Mouse (Mus musculus) frontal cortex, postnatal 14 days (tissue): ENCODE results near the gene Ms4a7.
"Not testable (repeated sequence)": the region's sequence is repeated elsewhere in the genome, so short reads cannot be mapped to it uniquely, and the experiment has no call there.

Experiments used
- DNase-seq, 2 experiments: peaks; one replicate each; pipeline ENCODE4 v3.0.0; 2022; ENCODE audit warnings: low spot score in 2 of 2

Ms4a7 gene

DNA sequence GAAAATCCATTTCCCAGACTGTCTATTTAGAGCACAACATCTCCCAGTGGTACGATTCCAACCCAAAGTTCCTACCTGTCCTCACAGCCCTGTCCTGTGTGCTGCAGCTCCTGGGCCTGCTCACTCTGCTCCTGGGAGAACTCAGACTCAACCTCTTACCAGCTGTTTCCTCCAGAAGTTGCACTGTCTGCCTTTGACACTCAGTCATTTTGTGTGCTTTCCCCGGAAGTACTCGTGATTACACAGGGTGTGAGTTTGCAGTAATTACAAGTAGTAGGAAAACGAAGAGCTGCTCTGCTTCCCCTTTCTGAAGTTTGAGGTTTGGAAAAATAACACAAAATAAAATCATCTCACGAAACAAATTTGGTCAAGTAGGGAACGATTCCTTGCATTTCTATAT, at the start of gene Ms4a7:
Gene Ms4a7 (minus strand): TSS at position 215 of the 400 bp plus-strand sequence.
- no peak for DNase-seq

DNA sequence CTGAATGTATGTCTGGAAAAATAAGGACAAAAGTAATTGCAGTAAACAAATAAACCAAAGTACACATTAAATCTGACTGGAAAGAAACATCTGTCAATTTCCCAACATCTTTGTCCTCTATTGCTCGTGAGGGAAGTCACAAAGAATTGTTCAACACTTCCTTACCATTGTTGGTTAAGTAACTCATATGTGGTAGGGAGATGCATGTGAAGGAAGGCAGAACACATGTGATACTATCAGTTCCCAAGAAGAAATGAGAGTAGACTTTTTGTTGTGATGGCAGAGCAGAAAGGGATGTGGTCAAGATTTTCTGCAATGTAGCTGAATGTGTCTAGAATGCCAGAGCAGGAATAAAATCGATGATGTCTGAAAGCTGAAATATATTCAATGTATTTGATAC, 40.5 kb upstream of the Ms4a7 start:
- no peak for DNase-seq

DNA sequence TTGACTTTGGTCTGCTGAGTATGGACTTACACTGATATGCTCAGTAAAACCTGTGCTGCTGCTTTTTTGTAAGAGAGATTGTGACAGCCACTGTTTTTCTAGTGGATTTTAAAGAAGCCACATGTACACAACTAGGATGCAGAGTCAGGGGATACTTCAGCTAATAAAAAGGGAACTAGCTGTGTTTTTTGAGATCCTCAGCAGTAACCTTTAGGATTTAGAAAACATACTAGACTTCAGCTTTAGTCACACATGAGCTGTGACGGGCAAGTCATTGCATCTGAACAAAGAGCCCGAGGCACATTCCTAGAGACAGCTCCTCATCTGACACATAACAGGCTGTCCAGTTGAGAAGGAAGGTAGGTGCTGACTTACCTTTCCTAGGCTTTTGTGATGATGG, 39.3 kb upstream of the Ms4a7 start, which contains the start of gene Ms4a4a:
Gene Ms4a4a (plus strand): TSS at position 251 of the 400 bp plus-strand sequence.
- no peak for DNase-seq

DNA sequence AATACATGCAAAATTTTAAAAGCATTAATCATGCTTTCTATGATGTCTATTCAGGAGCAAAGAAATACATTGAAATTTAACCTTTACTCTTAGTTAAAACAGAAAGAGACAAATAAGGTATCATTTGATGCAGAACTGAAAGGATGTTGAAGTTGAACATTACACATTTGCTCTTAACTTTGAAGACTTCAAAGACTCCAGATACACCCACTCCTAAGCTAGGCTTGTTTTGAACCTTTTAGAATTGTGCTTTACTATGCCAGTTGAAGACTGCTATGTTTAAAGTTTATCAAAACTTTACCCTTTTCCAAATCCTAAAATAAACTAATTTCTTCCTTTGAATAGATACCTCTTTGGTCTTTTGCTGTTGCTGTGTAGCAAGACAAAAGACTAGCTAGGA, 35.2 kb upstream of the Ms4a7 start:
- DNase-seq = no peak

DNA sequence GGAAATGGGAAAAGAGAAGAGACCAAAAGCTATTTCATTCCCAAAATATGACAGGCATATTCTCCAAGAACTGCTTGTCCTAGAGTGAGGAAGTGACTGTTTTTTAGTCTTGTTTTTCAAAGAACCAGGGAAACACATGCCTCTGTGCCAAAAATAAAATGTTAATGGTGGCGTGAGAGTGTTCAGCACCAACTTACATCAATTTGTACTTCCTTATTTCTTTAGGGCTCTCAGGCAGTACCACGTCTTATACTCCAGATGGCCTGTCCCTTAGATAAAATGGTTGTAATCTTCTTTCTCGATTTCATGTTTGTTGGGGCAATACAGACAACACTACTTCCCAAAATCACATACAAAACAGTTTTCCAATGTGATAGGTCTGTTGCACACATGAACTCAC, 32.4 kb upstream of the Ms4a7 start:
- no peak for DNase-seq

DNA sequence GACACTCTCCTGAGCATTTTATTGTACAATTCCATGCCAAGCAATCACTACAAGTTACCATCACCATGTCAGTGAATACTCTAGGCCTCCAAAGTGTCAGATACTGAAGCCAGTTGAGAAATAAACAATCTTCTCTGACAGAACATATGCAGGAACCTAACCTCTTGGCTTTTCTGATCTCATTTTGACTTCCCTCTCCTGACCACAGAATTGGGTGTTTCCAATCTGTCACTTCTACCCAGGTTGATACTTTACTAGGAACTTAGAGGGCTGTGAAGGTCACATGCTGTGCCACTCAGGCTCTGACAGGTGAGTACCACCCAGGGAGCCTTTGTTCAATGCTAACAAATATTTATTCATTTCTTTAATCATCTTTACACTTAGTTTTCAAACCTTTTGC, 26.1 kb upstream of the Ms4a7 start:
- DNase-seq = no peak

DNA sequence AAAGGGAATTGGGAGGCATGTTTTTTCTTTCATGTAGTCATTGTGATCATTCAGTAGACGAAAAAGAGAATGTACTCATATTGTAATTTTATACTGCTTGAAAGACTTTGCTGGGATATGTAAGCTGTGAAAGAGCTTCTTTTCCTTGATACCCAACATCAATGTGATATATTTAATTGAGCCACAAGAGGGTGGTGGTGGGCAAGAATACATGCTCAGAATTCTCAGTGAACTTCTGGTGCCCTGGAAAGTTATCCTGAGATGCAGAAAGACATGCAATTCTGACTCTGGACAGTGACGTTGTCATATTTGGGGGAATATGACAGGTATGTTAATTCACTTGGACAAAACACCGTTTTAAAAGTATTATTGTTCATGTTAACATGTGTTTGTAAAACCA, 24.2 kb upstream of the Ms4a7 start:
- DNase-seq = no peak

DNA sequence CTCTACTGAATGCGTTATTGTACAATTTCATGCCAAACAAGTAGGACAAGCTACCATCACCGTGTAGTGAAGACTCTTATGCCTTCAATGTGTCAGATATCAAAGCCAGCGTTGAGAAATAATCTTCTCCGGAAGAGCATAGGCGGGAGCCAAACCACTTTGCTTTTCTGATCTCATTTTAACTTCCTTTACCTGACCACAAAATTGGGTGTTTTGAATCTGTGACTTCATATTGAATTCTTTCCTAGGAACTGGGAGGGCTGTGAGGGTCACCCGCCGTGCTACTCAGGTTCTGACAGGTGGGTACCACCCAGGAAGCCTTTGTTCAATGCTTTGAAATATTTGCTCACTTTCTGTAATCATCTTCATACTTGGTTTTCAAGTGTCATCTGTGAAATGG, 19.8 kb upstream of the Ms4a7 start:
- DNase-seq = no peak

DNA sequence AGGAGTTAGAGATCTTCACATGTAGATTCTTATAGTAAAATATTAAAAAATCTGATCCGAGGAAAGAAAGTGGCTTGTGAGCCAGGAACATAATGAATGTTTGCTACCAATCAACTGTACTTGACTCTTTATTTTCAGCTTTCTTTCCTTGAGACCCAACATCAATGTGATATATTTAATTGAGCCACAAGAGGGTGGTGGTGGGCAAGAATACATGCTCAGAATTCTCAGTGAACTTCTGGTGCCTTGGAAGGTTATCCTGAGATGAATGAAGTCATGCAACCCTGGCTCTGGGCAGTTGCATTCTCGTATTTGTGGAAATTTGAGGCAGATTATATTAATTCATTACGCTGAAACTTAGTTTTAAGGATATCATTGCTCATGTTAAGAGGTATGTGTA, 15.9 kb upstream of the Ms4a7 start:
- DNase-seq = no peak

DNA sequence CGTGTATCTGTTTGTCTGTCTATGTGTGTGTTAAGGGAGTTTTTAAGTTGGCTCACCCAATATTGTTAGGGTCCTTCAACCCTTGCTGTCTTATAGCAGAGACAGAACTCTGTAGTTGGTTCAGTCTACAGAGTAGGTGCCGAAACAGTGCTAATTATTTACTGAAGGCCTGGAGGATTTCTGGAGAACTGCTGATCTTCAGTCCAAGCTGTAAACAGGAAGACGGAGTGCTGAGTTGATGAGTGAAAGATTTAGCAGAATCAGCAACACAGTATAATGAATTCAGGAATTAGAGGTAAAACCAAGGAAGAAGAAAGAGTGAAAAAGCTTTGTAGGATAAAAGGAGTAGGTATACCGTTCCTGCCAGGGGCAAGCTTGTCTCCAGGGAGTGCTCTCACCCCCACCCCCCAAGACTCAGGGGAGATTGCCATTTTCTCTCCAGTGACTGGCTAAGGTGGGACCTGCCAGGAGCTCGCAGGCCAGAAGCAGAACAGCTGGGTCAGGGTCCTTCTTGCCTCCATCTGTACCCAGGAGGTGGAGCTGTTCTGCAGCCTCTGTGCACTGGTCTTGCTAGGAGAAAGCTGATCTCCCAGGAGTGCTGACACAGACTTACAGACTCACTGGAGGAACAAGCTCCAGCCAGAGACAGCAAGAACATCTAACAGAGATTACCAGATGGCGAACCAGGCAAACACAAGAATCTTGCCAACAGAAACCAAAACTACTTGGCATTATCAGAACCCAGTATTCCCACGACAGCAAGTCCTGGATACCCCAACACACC, 13.9 kb upstream of the Ms4a7 start:
- peak; percentile 4 to 7 for DNase-seq

DNA sequence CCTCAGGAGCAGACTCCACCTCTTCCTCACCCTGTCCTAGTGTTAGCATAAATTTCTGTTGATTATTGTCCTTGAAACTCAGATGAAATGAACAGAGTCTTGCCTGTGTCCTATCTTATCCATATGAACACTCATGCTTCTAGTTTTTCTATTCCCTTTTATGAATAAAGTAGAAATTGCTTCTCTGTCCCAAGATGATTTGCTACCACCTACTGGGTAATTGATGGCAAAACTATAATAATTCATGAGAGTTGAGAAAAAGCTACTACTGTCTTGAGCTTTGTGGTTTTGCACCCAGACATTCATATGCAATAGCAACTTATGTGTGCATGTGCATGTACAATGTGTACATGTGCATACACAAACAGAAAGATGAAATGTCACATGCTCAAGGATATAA, 8.0 kb upstream of the Ms4a7 start:
- no peak for DNase-seq

DNA sequence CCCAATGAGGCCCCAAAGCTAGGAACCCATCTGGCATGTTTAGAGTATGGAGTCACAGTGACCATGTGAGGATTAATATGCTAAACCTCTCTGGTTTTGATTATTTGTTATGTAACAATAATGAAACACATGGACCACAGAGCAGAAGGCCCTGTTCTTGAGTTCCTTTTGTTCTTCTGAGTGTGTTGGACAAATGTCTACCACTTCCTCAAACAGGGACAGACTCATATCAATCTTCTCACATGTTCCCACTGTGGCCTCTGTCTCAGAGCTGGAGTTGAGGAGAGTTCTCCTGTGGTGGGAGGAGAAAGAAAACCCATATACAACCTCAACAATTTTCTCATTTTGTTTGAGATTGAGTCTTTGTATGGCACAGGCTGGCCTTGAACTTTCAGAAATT, 7.2 kb upstream of the Ms4a7 start:
- DNase-seq = no peak

DNA sequence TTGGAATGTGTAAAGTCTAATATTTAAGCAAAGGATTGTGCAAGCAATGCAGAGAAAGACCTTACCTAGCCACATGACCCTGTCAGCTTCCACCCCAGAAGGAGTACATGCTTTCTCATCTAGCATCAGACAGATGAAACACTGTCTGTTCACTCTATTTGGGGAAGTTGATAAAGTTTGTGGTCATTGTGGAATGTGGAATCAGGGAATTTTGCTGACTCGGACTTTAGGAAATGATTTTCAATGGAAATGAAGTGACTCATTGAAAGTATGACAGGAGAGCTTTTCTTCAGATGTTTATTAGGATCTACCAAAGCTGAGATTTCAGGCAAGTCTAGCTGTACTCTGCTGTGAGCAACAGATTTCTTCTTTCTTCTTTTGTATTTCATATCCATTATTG, 14.8 kb downstream of the Ms4a7 start:
- no peak for DNase-seq

DNA sequence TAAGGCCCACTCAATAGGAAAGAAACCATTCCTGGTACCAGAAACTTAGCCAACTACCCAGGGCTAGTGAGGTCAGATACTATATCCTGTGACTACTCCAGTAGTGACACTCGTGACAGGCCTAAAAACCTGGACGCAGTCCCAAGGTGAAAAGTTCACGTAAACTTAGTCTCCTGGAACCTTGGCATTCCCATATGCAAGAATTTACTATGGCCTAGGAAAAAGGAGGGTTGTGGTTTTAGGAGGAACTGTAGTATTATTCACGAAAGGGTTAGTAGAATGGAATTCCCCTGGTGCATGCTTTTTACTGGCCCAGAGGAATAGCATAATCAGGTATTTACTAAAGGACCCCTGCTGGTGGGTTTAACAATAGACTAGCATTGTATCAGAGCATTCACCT, 19.2 kb downstream of the Ms4a7 start:
- DNase-seq = no peak

DNA sequence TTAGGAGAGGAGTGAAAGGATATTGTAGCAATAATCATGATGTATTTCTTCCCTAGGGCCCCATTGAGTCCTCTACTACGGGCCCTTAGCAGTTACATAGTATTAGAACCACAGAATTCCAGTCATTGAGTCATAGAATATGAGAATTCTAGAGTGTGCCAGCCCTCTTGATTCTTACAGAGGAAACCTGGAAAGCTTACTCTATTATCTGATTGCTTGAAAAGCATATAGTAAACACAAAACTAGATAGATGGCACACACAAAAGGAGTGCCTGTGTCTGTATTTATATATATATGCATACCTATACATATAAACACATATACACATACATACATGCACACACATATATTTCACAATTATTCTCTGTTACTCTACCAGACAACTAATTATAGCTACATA, 21.6 kb downstream of the Ms4a7 start, which contains the start of gene Ms4a14:
Gene Ms4a14 (minus strand): TSS at position 101 of the 400 bp plus-strand sequence.
- DNase-seq = no peak

DNA sequence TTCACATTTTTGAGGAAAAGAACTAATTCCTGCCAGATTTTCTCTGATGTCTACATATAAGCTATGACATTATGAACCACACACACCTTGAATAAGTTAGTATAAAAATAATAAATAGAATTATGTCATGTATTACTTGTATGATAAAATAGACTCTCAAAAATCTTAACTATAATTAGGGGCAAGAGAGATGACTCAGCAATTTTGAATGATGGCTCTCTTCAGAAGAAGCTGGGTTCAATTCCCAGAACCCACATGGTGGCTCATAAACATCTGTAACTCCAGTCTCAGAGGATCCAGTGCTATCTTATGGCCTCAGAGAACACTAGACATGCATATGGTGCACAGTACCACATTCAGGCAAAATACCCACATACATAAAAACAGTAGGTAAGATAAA, 27.1 kb downstream of the Ms4a7 start:
- no peak for DNase-seq

DNA sequence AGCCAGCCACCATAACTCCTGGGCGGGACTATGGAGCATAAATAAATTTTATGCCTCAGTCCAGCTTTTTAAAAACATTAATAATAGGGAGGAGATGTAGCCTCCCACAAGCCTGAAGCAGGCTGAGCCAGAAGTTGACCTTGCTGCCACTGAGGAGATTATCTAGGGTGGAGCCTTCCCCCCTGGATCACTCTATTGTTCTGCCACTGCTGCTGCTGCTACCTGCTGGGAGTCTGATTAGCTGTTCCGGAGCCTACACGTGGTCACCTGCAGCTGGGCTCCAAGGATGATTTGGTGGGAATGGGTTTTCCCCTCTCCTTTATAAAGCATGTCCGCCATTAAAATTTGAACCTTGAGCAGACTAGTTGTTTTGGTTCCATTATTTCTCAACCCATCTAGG, 36.4 kb downstream of the Ms4a7 start:
- not testable (repeated sequence) for DNase-seq

DNA sequence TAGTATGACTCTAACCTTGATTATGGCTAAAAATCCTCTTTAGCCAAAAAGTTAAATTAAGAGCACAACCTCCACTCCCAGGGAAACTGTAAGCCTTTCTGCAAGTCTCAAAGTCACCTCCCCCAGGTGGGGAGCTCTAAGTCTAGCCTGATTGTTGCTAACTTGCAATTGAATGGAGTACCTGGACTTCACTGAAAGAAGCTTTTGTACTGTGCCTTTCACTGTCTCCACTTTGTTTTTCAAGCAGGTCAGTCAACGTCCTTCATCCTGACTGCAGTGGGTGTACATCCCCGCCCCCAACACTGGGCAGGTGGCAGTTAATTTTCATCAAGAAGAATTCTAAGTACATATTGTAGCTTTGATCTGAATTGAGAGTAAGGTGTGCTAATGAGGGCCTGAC, 37.0 kb downstream of the Ms4a7 start:
- DNase-seq = no peak

DNA sequence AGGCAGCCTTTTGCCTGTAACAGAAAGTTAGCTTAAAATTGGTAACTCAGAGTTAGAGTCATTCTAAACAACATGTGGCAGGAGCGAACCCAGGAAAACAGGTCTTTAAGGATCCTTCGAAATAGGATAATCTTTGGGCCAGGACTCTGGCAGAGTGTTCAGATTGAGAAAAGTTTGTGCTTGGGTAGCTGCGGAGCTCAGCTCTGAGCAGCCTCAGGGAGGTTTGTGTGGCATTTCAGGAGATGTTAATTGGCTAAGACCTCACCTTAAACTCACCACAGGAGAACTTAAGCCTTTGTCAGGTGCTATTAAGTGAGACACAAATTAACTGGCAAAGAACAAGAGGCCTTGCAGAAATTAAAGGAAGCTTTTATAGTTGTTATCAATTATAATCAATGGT, 42.3 kb downstream of the Ms4a7 start:
- DNase-seq = not testable (repeated sequence)

DNA sequence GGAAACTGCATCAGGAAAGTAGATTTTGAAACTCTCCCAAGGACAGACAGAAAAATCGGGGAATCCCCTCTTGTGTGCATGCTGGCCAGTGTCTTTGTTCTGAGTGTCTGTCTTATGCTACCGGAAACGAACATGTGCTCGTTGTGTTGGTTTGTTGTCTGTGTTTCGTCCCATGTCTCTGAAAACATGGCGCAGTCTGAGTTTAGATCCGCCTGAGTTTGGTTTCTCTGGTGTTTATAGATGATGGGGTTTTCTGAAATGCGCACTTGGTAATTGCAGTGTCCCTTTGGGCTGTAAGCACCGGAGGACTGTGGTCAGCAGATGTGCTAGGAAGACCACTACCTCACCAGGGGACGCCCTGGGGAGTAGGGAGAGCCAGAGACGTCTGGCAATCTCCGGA, 43.0 kb downstream of the Ms4a7 start:
- DNase-seq = no peak

DNA sequence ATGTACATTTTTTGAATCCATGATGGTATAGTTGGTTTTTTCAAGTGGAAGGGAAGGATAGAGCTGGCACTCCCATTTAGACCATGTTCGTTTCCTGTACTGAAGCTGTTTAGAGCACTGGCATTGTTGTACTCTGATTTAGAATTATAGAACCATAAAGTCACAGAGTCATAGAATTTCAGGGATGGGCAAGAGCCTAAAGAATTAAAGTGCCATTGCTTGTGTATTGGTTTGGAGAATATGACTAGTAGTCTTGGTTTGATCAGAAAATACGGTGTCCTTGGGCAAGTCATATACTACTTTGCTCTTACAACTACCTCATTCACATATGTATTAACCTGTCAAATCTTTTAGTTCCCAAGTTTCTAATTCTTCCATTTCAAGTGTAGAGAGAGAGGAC, 52.2 kb downstream of the Ms4a7 start, which contains the start of gene Ms4a5:
Gene Ms4a5 (minus strand): TSS at position 101 of the 400 bp plus-strand sequence.
- DNase-seq = no peak

DNA sequence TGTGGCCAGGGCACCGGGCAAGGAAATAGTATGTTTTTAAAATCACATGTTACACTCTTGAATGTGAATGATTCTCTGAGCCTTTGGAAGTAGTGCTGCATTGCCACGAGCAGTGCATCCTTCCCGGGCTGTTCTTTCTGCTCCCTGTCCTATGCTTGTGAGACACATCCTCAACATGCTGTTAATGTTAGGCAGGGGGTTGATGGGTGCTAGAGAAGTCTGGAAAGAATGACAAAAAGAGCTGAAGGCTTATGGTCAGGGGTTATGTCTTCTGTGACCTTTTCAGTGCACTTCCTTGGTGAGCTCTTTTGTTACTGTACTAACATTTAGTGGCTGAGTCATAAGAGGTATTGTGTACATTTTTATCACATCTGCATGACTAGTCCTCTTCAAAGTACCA, 55.7 kb downstream of the Ms4a7 start:
- no peak for DNase-seq

DNA sequence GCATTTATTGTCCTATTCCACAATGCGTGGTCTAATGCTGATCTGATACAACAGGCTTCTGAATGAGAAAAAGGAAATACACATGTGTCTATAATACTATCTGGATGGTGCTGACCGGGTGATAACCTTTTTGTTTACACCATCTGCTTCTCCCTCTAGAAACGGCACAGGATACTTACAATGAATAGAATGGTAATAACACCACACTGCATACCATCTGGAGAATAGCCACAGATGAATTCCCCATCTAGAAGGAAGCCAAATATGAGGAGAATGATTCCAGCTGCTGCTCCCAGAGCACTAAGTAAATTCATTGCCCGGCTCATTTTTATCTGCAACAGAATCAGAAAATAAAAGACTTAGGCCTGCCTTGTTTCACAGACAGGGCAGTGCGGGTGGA, 59.5 kb downstream of the Ms4a7 start:
- no peak for DNase-seq
